Mouse (Mus musculus) kidney, adult 2 months (tissue): ENCODE data around the gene Nln.

Source experiments
- CTCF ChIP-seq: fragments of 200-500 bp; conservative IDR thresholded peaks from 2 replicates; pipeline ENCODE4 v1.5.1; 2011; ENCODE audit warnings: low read depth, mild to moderate bottlenecking, control low read depth, low read length, moderate library complexity, mixed read lengths; ENCODE audit not compliant: insufficient read depth, insufficient read length
- POLR2A ChIP-seq: fragments of 200-500 bp; IDR thresholded peaks from one replicate; pipeline ENCODE4 v1.6.1; 2011; ENCODE audit warnings: low read depth, low read length, control low read depth

DNA sequence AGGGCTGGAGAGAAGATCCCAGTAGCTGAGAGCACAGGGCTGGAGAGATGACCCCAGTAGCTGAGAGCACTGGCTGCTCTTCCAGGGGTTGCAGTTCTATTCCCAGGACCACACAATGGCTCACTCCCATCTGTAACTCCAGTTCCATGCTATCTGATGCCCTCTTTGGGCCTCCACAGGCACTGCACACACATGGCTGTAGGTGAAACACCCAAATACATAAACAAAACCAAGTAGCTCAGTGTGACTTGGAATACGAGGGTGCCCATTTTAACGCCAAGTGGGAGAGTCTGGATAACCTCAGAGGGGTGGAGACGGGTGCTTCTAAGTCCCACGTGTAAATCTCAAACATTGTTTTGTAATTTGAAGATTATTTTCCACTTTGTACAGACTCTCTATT lies 9.0 kb downstream of the Nln start:
- 0 out of 2 replicates have a peak, but pooled peaks have one; percentile 4 for TF ChIP-seq CTCF
- TF ChIP-seq POLR2A, result no peak
